Comparison of ENCODE assay signal across 14 mouse cellular contexts in genomic region chr4:115848990-115849677, GRCm38 (mm10). TPM values are rescaled to one million over a fixed set of nuclear protein-coding genes. Genes with fewer than 3 reads are reported as not detected.
DNase-seq lines count a peak whose midpoint lies in the region; ATAC-seq lines count a peak whose summit lies in the region.
"Had no signal": no experiment of that assay in that cellular context is flagged by ENCODE, and none has a peak within 500 bp of the region (broad histone marks: within the 10 kb centered on the region; RNA-seq: fewer than 3 reads in every experiment).

No protein-coding gene starts in this region.

- H3K4me2 ChIP-seq in kidney, embryonic 15.5 days: no peak overlapping the region
- peak overlapping the region; percentile 54 for H3K4me2 ChIP-seq in liver, embryonic 11.5 days
- no peak overlapping the region for H3K4me2 ChIP-seq in stomach, embryonic 14.5 days (replicated peaks; ENCODE audit: low read depth, low read length)
- H3K4me2 ChIP-seq: embryonic facial prominence, embryonic 12.5 days; neural tube, embryonic 15.5 days had no signal

- H3K4me3 ChIP-seq in kidney, embryonic 15.5 days (replicated peaks): no peak overlapping the region
- H3K4me3 ChIP-seq in liver, embryonic 11.5 days (ENCODE audit: low read depth, low read length): no peak overlapping the region
- H3K4me3 ChIP-seq in stomach, embryonic 14.5 days (ENCODE audit: low read depth, low read length): no peak overlapping the region
- H3K4me3 ChIP-seq: embryonic facial prominence, embryonic 12.5 days; midbrain, embryonic 10.5 days; neural tube, embryonic 15.5 days had no signal

- H3K36me3 ChIP-seq in kidney, embryonic 15.5 days: peaks cover 34% of the 10 kb centered on the region
- peaks cover 3% of the 10 kb centered on the region; the same call in 1 of the 2 replicates for H3K36me3 ChIP-seq in liver, embryonic 11.5 days (ENCODE audit: control insufficient read depth, insufficient read depth, low read length)
- H3K36me3 ChIP-seq in stomach, embryonic 14.5 days (ENCODE audit: control insufficient read depth, insufficient read depth, low read length): peaks cover 12% of the 10 kb centered on the region

- H3K27ac ChIP-seq in kidney, embryonic 15.5 days: no peak overlapping the region
- peak overlapping the region; percentile 89 for H3K27ac ChIP-seq in liver, embryonic 11.5 days (ENCODE audit: low read depth, low read length)
- H3K27ac ChIP-seq in stomach, embryonic 14.5 days (ENCODE audit: low read length): no peak overlapping the region
- H3K27ac ChIP-seq: embryonic facial prominence, embryonic 12.5 days; midbrain, embryonic 10.5 days; neural tube, embryonic 15.5 days had no signal

- 60% methylated on average over 8 of the region's 8 CpGs for WGBS in kidney, embryonic 15.5 days
- 10% methylated on average over 8 of the region's 8 CpGs for WGBS in liver, embryonic 11.5 days
- 54% methylated on average over 8 of the region's 8 CpGs for WGBS in stomach, embryonic 14.5 days

- no peaks in the 10 kb centered on the region for H3K4me1 ChIP-seq in kidney, embryonic 15.5 days
- peaks cover 58% of the 10 kb centered on the region for H3K4me1 ChIP-seq in liver, embryonic 11.5 days (replicated peaks; ENCODE audit: control insufficient read depth, insufficient read depth, low read length)
- no peaks in the 10 kb centered on the region for H3K4me1 ChIP-seq in stomach, embryonic 14.5 days (ENCODE audit: control insufficient read depth, insufficient read depth, low read length)
- H3K4me1 ChIP-seq: embryonic facial prominence, embryonic 12.5 days; neural tube, embryonic 15.5 days had no signal

- H3K9me3 ChIP-seq in kidney, embryonic 15.5 days (replicated peaks): no peaks in the 10 kb centered on the region
- no peaks in the 10 kb centered on the region for H3K9me3 ChIP-seq in liver, embryonic 11.5 days (ENCODE audit: control insufficient read depth, low read length)
- no peaks in the 10 kb centered on the region for H3K9me3 ChIP-seq in stomach, embryonic 14.5 days (ENCODE audit: control insufficient read depth, low read depth, low read length)
- H3K9me3 ChIP-seq: embryonic facial prominence, embryonic 12.5 days; midbrain, embryonic 10.5 days; neural tube, embryonic 15.5 days had no signal

- H3K9ac ChIP-seq in kidney, embryonic 15.5 days: no peak overlapping the region
- peak overlapping the region; percentile 56 for H3K9ac ChIP-seq in liver, embryonic 11.5 days (ENCODE audit: low read depth, low read length)
- H3K9ac ChIP-seq in stomach, embryonic 14.5 days (replicated peaks; ENCODE audit: low read depth, low read length): no peak overlapping the region
- H3K9ac ChIP-seq: embryonic facial prominence, embryonic 12.5 days; neural tube, embryonic 15.5 days had no signal

- ATAC-seq in kidney, embryonic 15.5 days (replicated peaks; ENCODE audit: low FRiP score): peak; percentile 80; the same call in 1 of the 2 replicates
- ATAC-seq in liver, embryonic 11.5 days (replicated peaks; ENCODE audit: low FRiP score): peak; percentile 98
- peak; percentile 91 for ATAC-seq in stomach, embryonic 14.5 days (ENCODE audit: insufficient number of reproducible peaks, insufficient read depth, low FRiP score, low read depth)

- H3K27me3 ChIP-seq in kidney, embryonic 15.5 days: no peaks in the 10 kb centered on the region
- H3K27me3 ChIP-seq in liver, embryonic 11.5 days (replicated peaks; ENCODE audit: control insufficient read depth, insufficient read depth, low read length): no peaks in the 10 kb centered on the region
- no peaks in the 10 kb centered on the region for H3K27me3 ChIP-seq in stomach, embryonic 14.5 days (ENCODE audit: control insufficient read depth, insufficient read depth, low read length)
- H3K27me3 ChIP-seq: embryonic facial prominence, embryonic 12.5 days; neural tube, embryonic 15.5 days had no signal

- no peak for DNase-seq in kidney, postnatal 4 days
- DNase-seq in c-Kit-positive CD71-positive TER-119-negative erythroid progenitor cells, embryonic 14.5 days (ENCODE audit: low read depth): peak; percentile 76
- peak; percentile 70 for DNase-seq in liver, embryonic 11.5 days (ENCODE audit: low spot score)
- no peak for DNase-seq in cerebellum, adult 11 months
- no peak for DNase-seq in lung, postnatal 25 days (ENCODE audit: low spot score)
- DNase-seq in left cerebral cortex, adult 18-20 months (ENCODE audit: low spot score in 2 of 2): no peak
- DNase-seq: gastrocnemius, postnatal 10 days; kidney, adult 2 months had no signal

RNA-seq across cellular contexts. Expression of gene Mknk1, which starts 10.1 kb away (rescaled TPM):
- polyA plus RNA-seq in kidney, embryonic 15.5 days (2015; fragmentation: Nextera tagmentation; extraction: Ambion mirVana): 23.4 and 25.6 TPM in 2 replicates
- polyA plus RNA-seq in liver, embryonic 11.5 days (2014; fragmentation: Nextera tagmentation; extraction: Ambion mirVana): 43.8 and 46.9 TPM in 2 replicates
- 23.1 and 30.7 TPM in 2 replicates for polyA plus RNA-seq in stomach, embryonic 14.5 days (2014; fragmentation: Nextera tagmentation; extraction: Ambion mirVana)
- 10 to 100 TPM; 29.6 to 39.5 TPM for total RNA-seq in left cerebral cortex, adult 18-20 months (2021)

RNA-seq across cellular contexts. Expression of gene Mob3c, which starts 21.2 kb away (rescaled TPM):
- 12.4 and 14.6 TPM in 2 replicates for polyA plus RNA-seq in kidney, embryonic 15.5 days (2015; fragmentation: Nextera tagmentation; extraction: Ambion mirVana)
- 9.7 and 9.8 TPM in 2 replicates for polyA plus RNA-seq in liver, embryonic 11.5 days (2014; fragmentation: Nextera tagmentation; extraction: Ambion mirVana)
- 12.1 and 12.8 TPM in 2 replicates for polyA plus RNA-seq in stomach, embryonic 14.5 days (2014; fragmentation: Nextera tagmentation; extraction: Ambion mirVana)
- total RNA-seq in left cerebral cortex, adult 18-20 months (2021): 1 to 10 TPM; 4.0 to 6.7 TPM

RNA-seq across cellular contexts. Expression of gene Kncn, which starts 35.1 kb away (rescaled TPM):
- polyA plus RNA-seq in kidney, embryonic 15.5 days (2015; fragmentation: Nextera tagmentation; extraction: Ambion mirVana): 0.08 TPM in 1 of 2 replicates, not detected in the other
- not detected in 2 replicates for polyA plus RNA-seq in liver, embryonic 11.5 days (2014; fragmentation: Nextera tagmentation; extraction: Ambion mirVana)
- not detected in 2 replicates for polyA plus RNA-seq in stomach, embryonic 14.5 days (2014; fragmentation: Nextera tagmentation; extraction: Ambion mirVana)
- under 1 TPM; 0.28 to 0.30 TPM for total RNA-seq in left cerebral cortex, adult 18-20 months (2021)
- total RNA-seq: gastrocnemius, postnatal 10 days had no signal
- polyA plus RNA-seq: embryonic facial prominence, embryonic 12.5 days; kidney, adult 2 months had no signal

RNA-seq across cellular contexts. Expression of gene 6430628N08Rik, which starts 41.3 kb away (rescaled TPM):
- not detected in 2 replicates for polyA plus RNA-seq in kidney, embryonic 15.5 days (2015; fragmentation: Nextera tagmentation; extraction: Ambion mirVana)
- polyA plus RNA-seq in liver, embryonic 11.5 days (2014; fragmentation: Nextera tagmentation; extraction: Ambion mirVana): not detected in 2 replicates
- not detected in 2 replicates for polyA plus RNA-seq in stomach, embryonic 14.5 days (2014; fragmentation: Nextera tagmentation; extraction: Ambion mirVana)
- total RNA-seq in left cerebral cortex, adult 18-20 months (2021): under 1 TPM; 0.56 to 0.67 TPM
- total RNA-seq: gastrocnemius, postnatal 10 days had no signal
- polyA plus RNA-seq: embryonic facial prominence, embryonic 12.5 days; kidney, adult 2 months; testis, adult 2 months had no signal

Comparison
In these comparisons a context has a peak if more than half of its experiments do, and no peak if none do; other contexts are left out.
1. DNase-seq: peak in c-Kit-positive CD71-positive TER-119-negative erythroid progenitor cells, embryonic 14.5 days (single experiment) and liver, embryonic 11.5 days (single experiment); none in kidney, postnatal 4 days (0 of 2), cerebellum, adult 11 months (single experiment), lung, postnatal 25 days (single experiment) and left cerebral cortex, adult 18-20 months (0 of 2).
2. Peak in every context shown above with its lines, with median percentiles within 50 percentile points of each other: ATAC-seq.